In the genomic region with DNA sequence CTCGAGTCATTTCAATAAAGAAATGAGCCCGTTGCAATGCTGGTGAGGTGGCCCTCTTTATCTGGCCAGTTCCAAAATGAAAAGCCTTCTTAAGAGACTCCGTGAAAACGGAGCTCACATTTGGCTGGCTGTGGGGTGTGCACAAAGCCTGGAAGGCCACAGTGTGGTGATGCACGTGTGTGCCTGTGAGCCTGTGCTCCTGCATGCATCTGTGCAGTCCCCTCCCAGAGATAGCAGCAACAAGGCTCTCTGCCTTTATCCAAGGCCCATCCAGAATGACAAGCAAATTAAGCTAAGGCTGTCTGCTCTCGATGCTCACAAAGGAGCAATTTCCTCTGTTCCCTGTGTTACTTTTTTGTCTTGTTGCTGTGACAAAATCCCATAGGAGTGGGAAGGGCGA, we compare ENCODE assay signal across 31 mouse cellular contexts.
DNase-seq lines count a peak whose midpoint lies in the region; ATAC-seq and TF ChIP-seq lines count a peak whose summit lies in the region.
"Had no signal": no experiment of that assay in that cellular context is flagged by ENCODE, and none has a peak within 500 bp of the region (broad histone marks: within the 10 kb centered on the region; RNA-seq: fewer than 3 reads in every experiment).

No protein-coding gene starts in this region.

- no peak for TF ChIP-seq CTCF in hindbrain, postnatal 0 days (IDR thresholded peaks at IDR 0.05; ENCODE audit: low read depth)

- H3K36me3 ChIP-seq in hindbrain, embryonic 10.5 days, result no peaks in the 10 kb centered on the region
- no peaks in the 10 kb centered on the region for H3K36me3 ChIP-seq in hindbrain, postnatal 0 days (ENCODE audit: insufficient read depth, low read length)
- H3K36me3 ChIP-seq in midbrain, embryonic 13.5 days, result no peaks in the 10 kb centered on the region
- no peaks in the 10 kb centered on the region for H3K36me3 ChIP-seq in midbrain, embryonic 16.5 days (ENCODE audit: control insufficient read depth, insufficient read depth, low read length)
- no peaks in the 10 kb centered on the region for H3K36me3 ChIP-seq in forebrain, embryonic 14.5 days (ENCODE audit: control insufficient read depth, insufficient read depth, low read length)
- no peaks in the 10 kb centered on the region for H3K36me3 ChIP-seq in midbrain, embryonic 14.5 days (ENCODE audit: control insufficient read depth, insufficient read depth, low read length)
- H3K36me3 ChIP-seq: embryonic facial prominence, embryonic 12.5 days; heart, embryonic 10.5 days; heart, embryonic 15.5 days; limb, embryonic 10.5 days; limb, embryonic 15.5 days; liver, embryonic 13.5 days had no signal

- H3K4me3 ChIP-seq in hindbrain, embryonic 10.5 days, result no peak overlapping the region
- H3K4me3 ChIP-seq in hindbrain, postnatal 0 days (ENCODE audit: low read length), result no peak overlapping the region
- no peak overlapping the region for H3K4me3 ChIP-seq in midbrain, embryonic 13.5 days (replicated peaks)
- H3K4me3 ChIP-seq in midbrain, embryonic 16.5 days (ENCODE audit: low read depth, low read length), result no peak overlapping the region
- H3K4me3 ChIP-seq in forebrain, embryonic 14.5 days (ENCODE audit: low read depth, low read length), result no peak overlapping the region
- H3K4me3 ChIP-seq in midbrain, embryonic 14.5 days (replicated peaks; ENCODE audit: low read depth, low read length), result no peak overlapping the region
- H3K4me3 ChIP-seq: embryonic facial prominence, embryonic 12.5 days; heart, embryonic 10.5 days; heart, embryonic 15.5 days; limb, embryonic 10.5 days; limb, embryonic 15.5 days; liver, embryonic 13.5 days; megakaryocyte, embryonic 14.5 days had no signal

- peak overlapping the region; percentile 66 for H3K27ac ChIP-seq in hindbrain, embryonic 10.5 days
- H3K27ac ChIP-seq in hindbrain, postnatal 0 days, result no peak overlapping the region
- H3K27ac ChIP-seq in midbrain, embryonic 13.5 days, result peak overlapping the region; percentile 21; the same call in 1 of the 2 replicates
- no peak overlapping the region for H3K27ac ChIP-seq in midbrain, embryonic 16.5 days (ENCODE audit: low read length)
- peak overlapping the region; percentile 46; the same call in 1 of the 2 replicates for H3K27ac ChIP-seq in forebrain, embryonic 14.5 days (ENCODE audit: low read depth, low read length)
- 0 out of 2 replicates have a peak overlapping the region, but pooled peaks have one; percentile 14 for H3K27ac ChIP-seq in midbrain, embryonic 14.5 days (replicated peaks; ENCODE audit: low read depth, low read length)
- H3K27ac ChIP-seq: embryonic facial prominence, embryonic 12.5 days; heart, embryonic 10.5 days; heart, embryonic 15.5 days; limb, embryonic 10.5 days; limb, embryonic 15.5 days; liver, embryonic 13.5 days; stomach, postnatal 0 days had no signal

- DNase-seq in hindbrain, embryonic 10.5 days (ENCODE audit: low spot score), result no peak
- DNase-seq in hindbrain, postnatal 0 days (ENCODE audit: low spot score), result no peak
- DNase-seq in forebrain, embryonic 14.5 days (ENCODE audit: low spot score), result peak; percentile 33
- DNase-seq in midbrain, embryonic 14.5 days, result no peak
- no peak for DNase-seq in thymus, adult 18-20 months
- DNase-seq: adrenal gland, postnatal 36 days; cerebellum, adult 8-10 months; cerebellum, postnatal 36 days; gastrocnemius, postnatal 14 days; heart, postnatal 36 days; kidney, adult 9 months; kidney, postnatal 10 days; layer of hippocampus, adult 9-11 months; liver, embryonic 13.5 days; lung, adult 18-20 months; lung, postnatal 4 days; right cerebral cortex, postnatal 4 days; thymus, adult 2 months; thymus, postnatal 36 days had no signal

- no peaks in the 10 kb centered on the region for H3K9me3 ChIP-seq in hindbrain, embryonic 10.5 days
- H3K9me3 ChIP-seq in hindbrain, postnatal 0 days (ENCODE audit: low read length), result no peaks in the 10 kb centered on the region
- H3K9me3 ChIP-seq in midbrain, embryonic 13.5 days, result no peaks in the 10 kb centered on the region
- no peaks in the 10 kb centered on the region for H3K9me3 ChIP-seq in midbrain, embryonic 16.5 days (replicated peaks; ENCODE audit: control insufficient read depth, low read length, poor library complexity, severe bottlenecking)
- no peaks in the 10 kb centered on the region for H3K9me3 ChIP-seq in forebrain, embryonic 14.5 days (replicated peaks; ENCODE audit: control insufficient read depth, low read length)
- H3K9me3 ChIP-seq in midbrain, embryonic 14.5 days (ENCODE audit: control insufficient read depth, low read length), result no peaks in the 10 kb centered on the region
- H3K9me3 ChIP-seq: embryonic facial prominence, embryonic 12.5 days; heart, embryonic 10.5 days; heart, embryonic 15.5 days; limb, embryonic 10.5 days; limb, embryonic 15.5 days; liver, embryonic 13.5 days had no signal

- no peak for ATAC-seq in hindbrain, postnatal 0 days
- no peak for ATAC-seq in midbrain, embryonic 13.5 days
- ATAC-seq in midbrain, embryonic 16.5 days, result no peak
- peak; percentile 76 for ATAC-seq in forebrain, embryonic 14.5 days
- no peak for ATAC-seq in midbrain, embryonic 14.5 days (ENCODE audit: low FRiP score, low TSS enrichment)
- ATAC-seq: CD4-positive, CD25-positive, alpha-beta regulatory T cell, adult 4 months; intestine, postnatal 0 days; lung, postnatal 0 days had no signal

- WGBS in hindbrain, embryonic 10.5 days, result 61% methylated on average over 7 of the region's 7 CpGs
- 35% methylated on average over 7 of the region's 7 CpGs for WGBS in hindbrain, postnatal 0 days
- 28% methylated on average over 7 of the region's 7 CpGs for WGBS in midbrain, embryonic 13.5 days
- WGBS in midbrain, embryonic 16.5 days, result 26% methylated on average over 7 of the region's 7 CpGs
- WGBS in forebrain, embryonic 14.5 days, result 15% methylated on average over 7 of the region's 7 CpGs
- WGBS in midbrain, embryonic 14.5 days, result 26% methylated on average over 7 of the region's 7 CpGs

- H3K27me3 ChIP-seq in hindbrain, embryonic 10.5 days (ENCODE audit: insufficient read depth, poor library complexity, severe bottlenecking), result 0 out of 2 replicates have a peak, but pooled peaks cover 5% of the 10 kb centered on the region
- H3K27me3 ChIP-seq in hindbrain, postnatal 0 days (ENCODE audit: insufficient read depth, low read length), result no peaks in the 10 kb centered on the region
- no peaks in the 10 kb centered on the region for H3K27me3 ChIP-seq in midbrain, embryonic 13.5 days
- H3K27me3 ChIP-seq in midbrain, embryonic 16.5 days (ENCODE audit: control insufficient read depth, insufficient read depth, low read depth, low read length), result no peaks in the 10 kb centered on the region
- no peaks in the 10 kb centered on the region for H3K27me3 ChIP-seq in forebrain, embryonic 14.5 days (replicated peaks; ENCODE audit: control insufficient read depth, insufficient read depth, low read length)
- H3K27me3 ChIP-seq in midbrain, embryonic 14.5 days (ENCODE audit: control insufficient read depth, insufficient read depth, low read length), result no peaks in the 10 kb centered on the region
- H3K27me3 ChIP-seq: embryonic facial prominence, embryonic 12.5 days; heart, embryonic 15.5 days; limb, embryonic 15.5 days; liver, embryonic 13.5 days had no signal

- no peak overlapping the region for H3K9ac ChIP-seq in hindbrain, postnatal 0 days (replicated peaks; ENCODE audit: low read length)
- H3K9ac ChIP-seq in midbrain, embryonic 13.5 days (replicated peaks), result no peak overlapping the region
- H3K9ac ChIP-seq in midbrain, embryonic 16.5 days (ENCODE audit: low read depth, low read length), result no peak overlapping the region
- H3K9ac ChIP-seq in forebrain, embryonic 14.5 days (ENCODE audit: low read length), result no peak overlapping the region
- H3K9ac ChIP-seq in midbrain, embryonic 14.5 days (replicated peaks; ENCODE audit: low read length), result no peak overlapping the region
- H3K9ac ChIP-seq: embryonic facial prominence, embryonic 12.5 days; heart, embryonic 15.5 days; limb, embryonic 15.5 days; liver, embryonic 13.5 days had no signal

- H3K4me2 ChIP-seq in hindbrain, postnatal 0 days (ENCODE audit: low read depth, low read length), result no peak overlapping the region
- H3K4me2 ChIP-seq in midbrain, embryonic 13.5 days (replicated peaks), result no peak overlapping the region
- H3K4me2 ChIP-seq in midbrain, embryonic 16.5 days (ENCODE audit: low read length), result no peak overlapping the region
- no peak overlapping the region for H3K4me2 ChIP-seq in forebrain, embryonic 14.5 days (ENCODE audit: low read length)
- H3K4me2 ChIP-seq in midbrain, embryonic 14.5 days (ENCODE audit: low read length), result no peak overlapping the region
- H3K4me2 ChIP-seq: embryonic facial prominence, embryonic 12.5 days; heart, embryonic 15.5 days; limb, embryonic 15.5 days; liver, embryonic 13.5 days had no signal

- peaks cover 17% of the 10 kb centered on the region; the same call in 1 of the 2 replicates for H3K4me1 ChIP-seq in hindbrain, embryonic 10.5 days (replicated peaks)
- no peaks in the 10 kb centered on the region for H3K4me1 ChIP-seq in hindbrain, postnatal 0 days (ENCODE audit: insufficient read depth, low read length)
- peaks cover 15% of the 10 kb centered on the region for H3K4me1 ChIP-seq in midbrain, embryonic 13.5 days (replicated peaks)
- peaks cover 4% of the 10 kb centered on the region; the same call in 1 of the 2 replicates for H3K4me1 ChIP-seq in midbrain, embryonic 16.5 days (ENCODE audit: control insufficient read depth, insufficient read depth, low read length)
- H3K4me1 ChIP-seq in forebrain, embryonic 14.5 days (ENCODE audit: control insufficient read depth, insufficient read depth, low read length), result peaks cover 14% of the 10 kb centered on the region; the same call in 1 of the 2 replicates
- H3K4me1 ChIP-seq in midbrain, embryonic 14.5 days (ENCODE audit: control insufficient read depth, insufficient read depth, low read length), result peaks cover 8% of the 10 kb centered on the region
- H3K4me1 ChIP-seq: heart, embryonic 10.5 days; heart, embryonic 15.5 days; limb, embryonic 10.5 days; liver, embryonic 13.5 days had no signal

Comparison
In these comparisons a context has a peak if more than half of its experiments do, and no peak if none do; other contexts are left out.
1. H3K27ac ChIP-seq: peak in hindbrain, embryonic 10.5 days (single experiment), midbrain, embryonic 13.5 days (single experiment), forebrain, embryonic 14.5 days (single experiment) and midbrain, embryonic 14.5 days (single experiment); none in hindbrain, postnatal 0 days (single experiment) and midbrain, embryonic 16.5 days (single experiment).